12 mouse cellular contexts compared by ENCODE assay signal in genomic region chr13:110138644-110139043, GRCm38 (mm10).
"Had no signal": no experiment of that assay in that cellular context is flagged by ENCODE, and none has a peak within 500 bp of the region (broad histone marks: within the 10 kb centered on the region; RNA-seq: fewer than 3 reads in every experiment).

No protein-coding gene starts in this region.

- ATAC-seq: liver, embryonic 12.5 days had no signal

- H3K4me1 ChIP-seq: kidney, embryonic 15.5 days; limb, embryonic 15.5 days; liver, embryonic 12.5 days; megakaryocyte, embryonic 14.5 days; neural tube, embryonic 12.5 days; stomach, embryonic 15.5 days had no signal

- DNase-seq: kidney, adult 2 months; kidney, postnatal 14 days; lung, embryonic 14.5 days; lung, postnatal 14 days; thymus, postnatal 36 days had no signal

- H3K4me3 ChIP-seq: kidney, embryonic 15.5 days; limb, embryonic 15.5 days; liver, embryonic 12.5 days; megakaryocyte, embryonic 14.5 days; neural tube, embryonic 12.5 days; stomach, embryonic 15.5 days had no signal

- H3K27ac ChIP-seq: kidney, embryonic 15.5 days; limb, embryonic 15.5 days; liver, embryonic 12.5 days; macrophage; neural tube, embryonic 12.5 days; stomach, embryonic 15.5 days had no signal

- H3K9ac ChIP-seq: kidney, embryonic 15.5 days; limb, embryonic 15.5 days; liver, embryonic 12.5 days; lung, embryonic 14.5 days; neural tube, embryonic 12.5 days; stomach, embryonic 15.5 days had no signal

- H3K36me3 ChIP-seq: kidney, embryonic 15.5 days; limb, embryonic 15.5 days; liver, embryonic 12.5 days; neural tube, embryonic 12.5 days; stomach, embryonic 15.5 days had no signal

- H3K4me2 ChIP-seq: kidney, embryonic 15.5 days; limb, embryonic 15.5 days; liver, embryonic 12.5 days; lung, embryonic 14.5 days; neural tube, embryonic 12.5 days; stomach, embryonic 15.5 days had no signal

- H3K27me3 ChIP-seq: kidney, embryonic 15.5 days; limb, embryonic 15.5 days; liver, embryonic 12.5 days; megakaryocyte, embryonic 14.5 days; neural tube, embryonic 12.5 days; stomach, embryonic 15.5 days had no signal

- H3K9me3 ChIP-seq: kidney, embryonic 15.5 days; limb, embryonic 15.5 days; liver, embryonic 12.5 days; neural tube, embryonic 12.5 days; stomach, embryonic 15.5 days had no signal
